Mouse (Mus musculus): ENCODE data around the gene Rsf1.

The Rsf1 gene

DNA sequence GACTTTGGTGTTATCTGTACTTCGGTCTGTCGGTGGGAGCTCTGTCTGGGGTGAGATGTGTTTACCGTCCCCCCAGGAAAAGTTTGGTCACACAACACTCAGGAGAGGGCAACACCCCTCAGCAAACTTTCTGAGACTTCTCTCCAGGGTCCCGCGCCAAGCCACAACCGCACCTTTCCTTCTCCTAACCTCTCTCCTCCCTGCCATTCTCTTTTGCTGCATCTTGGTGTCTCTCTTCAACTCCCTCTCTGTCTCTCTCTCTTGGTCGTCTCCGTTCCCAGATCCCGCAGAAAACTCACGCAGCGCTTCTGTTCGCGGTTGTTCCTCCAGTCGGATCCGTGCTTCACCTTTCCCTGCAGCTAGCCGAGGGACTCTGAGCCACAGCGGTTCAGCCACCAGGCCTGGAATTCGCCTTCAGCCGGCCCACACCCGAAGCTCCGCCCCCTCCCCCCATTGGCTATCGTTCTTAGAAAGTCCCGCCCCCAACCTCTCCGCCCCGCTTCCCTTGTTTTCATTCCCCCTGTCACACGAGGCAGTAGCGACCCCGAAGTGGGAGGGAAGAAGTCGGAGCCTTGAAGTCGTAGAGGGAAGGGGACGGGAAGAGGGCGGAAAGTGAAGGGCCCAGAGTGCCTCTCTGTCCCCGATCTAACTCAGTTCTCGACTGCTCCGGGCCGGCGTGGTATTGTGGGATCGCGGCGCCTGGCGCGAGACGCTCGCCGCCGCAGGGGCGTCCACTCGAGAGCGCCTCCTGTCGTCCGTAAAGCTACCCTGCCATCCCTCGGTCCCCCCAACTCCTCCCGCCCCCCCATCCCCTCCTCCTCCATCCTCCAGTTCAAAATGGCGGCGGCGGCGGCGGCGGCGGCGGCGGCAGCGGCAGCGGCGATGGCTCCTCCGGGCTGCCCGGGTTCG is at the start of gene Rsf1, which contains the start of gene Aamdc:
Rsf1 (plus strand) TSS at position 823 of the 909 bp plus-strand sequence.
Aamdc (minus strand) TSS at position 431 of the 909 bp plus-strand sequence.
- peak; percentile 94 for DNase-seq

DNA sequence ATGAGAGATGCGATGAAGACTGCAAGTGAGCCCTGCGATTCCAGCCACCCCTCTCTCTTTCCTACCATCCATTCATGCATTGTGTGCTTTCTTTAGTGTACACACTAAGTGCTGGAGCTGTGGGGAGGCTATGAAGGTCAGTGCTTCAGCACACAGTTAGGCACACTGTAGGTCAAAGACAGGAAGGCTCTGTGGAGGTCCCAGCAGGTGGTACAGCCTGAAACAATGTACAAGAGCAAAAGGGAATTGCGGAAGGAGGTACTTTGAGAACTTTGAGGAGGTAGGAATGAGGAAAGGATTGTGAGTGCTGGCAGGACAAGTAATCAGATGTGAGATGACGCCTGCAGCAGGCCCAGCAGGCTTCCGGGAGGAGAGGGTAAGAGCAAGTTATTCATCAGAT is 44.2 kb upstream of the Rsf1 start:
- DNase-seq: no peak

DNA sequence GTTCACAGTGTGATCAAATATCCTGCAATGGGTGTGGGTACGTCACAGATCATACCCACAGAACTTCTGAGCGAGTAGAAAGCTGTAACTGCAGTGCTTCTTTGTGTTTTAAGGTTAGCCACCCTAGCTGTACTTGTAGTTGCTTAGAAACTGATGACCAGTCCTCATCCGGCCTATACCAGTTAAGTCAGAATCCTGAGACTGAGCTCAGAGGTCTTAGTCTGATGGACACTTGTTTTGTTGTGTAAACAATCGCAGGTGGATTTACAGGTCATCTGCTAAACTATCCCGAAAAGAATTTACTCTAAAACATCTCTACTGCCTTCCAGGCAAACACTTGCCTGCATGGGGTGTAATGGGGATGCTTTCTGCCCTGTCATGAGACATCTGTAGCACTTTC is 43.1 kb upstream of the Rsf1 start:
- DNase-seq: no peak

DNA sequence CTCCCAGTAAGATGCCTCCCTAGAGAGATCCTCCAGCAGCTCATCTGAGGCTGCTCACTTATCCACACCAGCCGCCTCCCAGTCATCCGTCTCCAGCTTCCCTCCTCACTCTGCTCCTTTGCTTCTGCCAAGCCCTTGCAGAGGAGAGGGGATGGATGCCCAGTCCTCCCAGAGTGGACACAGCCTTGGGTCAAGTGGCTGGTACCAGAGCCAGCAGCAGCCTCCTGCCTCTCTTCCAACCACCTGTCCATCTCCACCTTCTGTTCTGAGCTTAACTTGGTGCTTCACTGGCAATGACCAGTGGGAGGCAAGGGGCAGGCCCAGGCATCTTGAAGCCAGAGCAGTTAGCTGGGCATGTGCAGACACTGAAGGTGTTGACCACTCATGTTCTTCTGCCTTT is 33.2 kb upstream of the Rsf1 start:
- DNase-seq: peak; percentile 16

DNA sequence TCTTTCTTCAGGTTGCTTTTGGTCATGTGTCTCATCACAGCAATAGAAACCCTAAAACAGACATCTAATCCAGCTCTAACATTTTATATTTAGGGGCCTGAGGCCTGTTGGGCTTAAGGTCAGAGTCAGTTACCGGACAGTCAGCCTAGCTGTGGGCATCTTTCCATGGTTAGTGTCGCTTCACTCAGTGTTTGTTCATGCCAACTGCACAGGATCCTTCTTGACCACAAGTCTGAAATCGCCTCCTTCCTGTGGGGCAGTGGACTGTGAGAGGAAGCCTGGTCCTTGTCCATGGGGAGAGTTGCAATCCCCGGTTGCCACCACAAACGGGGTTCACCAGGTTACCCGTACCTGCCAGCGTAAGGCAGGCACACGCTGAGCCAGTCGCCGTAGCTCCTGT is 30.4 kb upstream of the Rsf1 start:
- DNase-seq: no peak

DNA sequence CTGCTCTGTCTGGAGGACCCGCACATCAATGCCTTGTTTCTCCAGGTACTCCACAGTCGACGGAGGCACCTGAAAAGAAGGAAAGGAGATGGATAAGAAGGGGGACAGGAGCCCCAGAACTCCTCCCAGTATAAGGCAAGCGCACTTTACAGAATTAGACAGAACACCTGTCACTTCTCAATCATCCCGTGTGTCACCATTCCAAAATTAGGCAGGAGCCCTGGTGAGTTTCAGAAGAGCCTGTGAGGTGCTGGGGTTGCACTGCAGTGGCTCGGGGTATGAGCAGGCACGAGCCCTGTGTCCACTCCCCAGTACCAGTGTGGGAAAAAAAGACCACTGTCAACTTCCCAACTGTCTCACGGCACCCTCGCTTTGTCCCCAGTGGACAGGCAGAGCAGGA is 29.0 kb upstream of the Rsf1 start:
- DNase-seq: no peak

DNA sequence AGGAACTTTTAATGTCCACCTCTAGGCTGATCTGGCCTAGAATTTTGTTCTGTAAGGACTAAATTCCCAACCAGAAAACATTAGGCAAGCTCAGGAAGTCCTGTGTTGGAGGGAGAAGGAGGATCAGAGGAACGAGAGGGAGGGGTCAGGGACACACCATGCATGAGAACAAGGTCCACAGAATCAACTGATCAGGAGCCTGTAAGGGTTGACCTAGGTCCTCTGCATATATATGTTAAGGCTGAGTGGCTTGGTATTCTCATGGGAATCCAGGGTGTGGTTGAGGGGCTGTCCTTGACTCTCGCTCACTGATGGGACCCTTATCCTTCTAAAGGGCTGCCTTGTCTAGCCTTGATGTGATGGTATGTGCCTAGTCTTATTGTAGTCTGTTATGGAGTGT is 16.1 kb upstream of the Rsf1 start:
- no peak for DNase-seq

DNA sequence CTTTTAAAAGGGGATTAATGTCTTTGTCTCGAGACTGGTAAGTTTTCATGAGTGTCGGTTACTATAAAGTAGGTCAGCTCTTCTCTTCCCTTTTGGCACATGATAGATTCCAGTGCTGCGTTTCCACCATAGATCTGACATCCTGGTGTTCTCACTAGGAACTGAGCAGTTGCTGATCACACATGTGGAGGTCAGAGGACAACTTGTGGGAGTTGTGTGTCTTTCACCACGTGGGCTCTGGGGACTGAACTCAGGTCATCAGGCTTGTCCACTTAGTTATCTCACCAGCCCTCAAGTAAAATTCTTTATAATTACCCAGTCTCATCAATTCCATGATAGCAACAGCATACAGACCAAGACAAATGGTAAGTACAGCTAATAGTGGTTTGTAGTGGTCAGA is 10.3 kb upstream of the Rsf1 start:
- DNase-seq: no peak

DNA sequence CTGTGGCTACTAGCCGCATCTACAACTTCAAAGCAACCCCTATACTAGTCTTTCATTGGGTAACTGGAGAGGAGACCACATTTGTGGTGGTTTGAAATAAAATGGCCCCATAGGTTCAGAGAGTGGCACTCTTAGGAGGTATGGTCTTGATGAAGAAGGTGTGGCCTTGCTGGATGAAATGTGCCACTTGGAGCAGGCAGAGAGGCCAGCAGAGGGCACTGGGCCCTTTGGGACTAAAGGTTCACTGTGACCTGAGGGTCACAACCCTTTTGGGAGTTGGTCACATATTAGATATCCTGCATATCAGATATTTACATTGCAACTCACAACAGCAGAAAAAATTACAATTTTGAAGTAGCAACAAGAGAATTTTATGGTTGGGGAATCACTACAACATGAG is 9.3 kb upstream of the Rsf1 start:
- DNase-seq: no peak

DNA sequence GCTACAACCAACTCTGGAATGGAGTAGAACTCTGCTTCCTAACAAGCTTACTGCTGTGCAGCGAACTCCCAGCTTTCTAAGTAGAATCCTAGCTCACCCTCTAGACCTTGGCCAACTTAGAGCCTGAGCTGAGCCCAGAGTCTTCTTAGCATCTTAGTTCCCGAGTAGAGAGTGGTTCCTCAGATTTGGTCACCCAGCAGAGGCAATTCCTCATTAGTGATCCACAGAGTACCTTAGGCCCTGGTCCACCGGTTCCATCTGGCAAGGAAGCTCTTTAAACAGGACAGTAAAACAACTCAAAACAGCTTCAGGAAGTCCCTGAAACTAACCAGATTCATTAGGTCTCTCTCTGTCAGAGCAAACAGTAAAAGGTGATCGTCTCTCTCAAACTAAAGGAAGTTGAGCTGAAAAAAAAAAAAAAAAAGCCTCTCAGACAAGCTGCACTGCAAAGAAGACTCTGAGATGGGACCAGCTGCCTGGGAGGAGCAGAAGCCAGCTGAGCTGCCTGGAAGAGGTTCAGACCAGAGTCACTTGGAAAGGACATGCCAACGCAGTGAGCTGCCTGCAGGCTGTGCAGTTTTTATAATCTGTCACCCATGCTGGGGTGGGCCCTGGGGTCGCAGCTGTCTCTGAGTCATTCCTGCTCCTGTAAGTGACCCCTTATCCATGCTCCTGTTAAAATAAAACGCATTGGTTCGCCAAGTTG is 1.2 kb upstream of the Rsf1 start:
- peak; percentile 44 for DNase-seq

DNA sequence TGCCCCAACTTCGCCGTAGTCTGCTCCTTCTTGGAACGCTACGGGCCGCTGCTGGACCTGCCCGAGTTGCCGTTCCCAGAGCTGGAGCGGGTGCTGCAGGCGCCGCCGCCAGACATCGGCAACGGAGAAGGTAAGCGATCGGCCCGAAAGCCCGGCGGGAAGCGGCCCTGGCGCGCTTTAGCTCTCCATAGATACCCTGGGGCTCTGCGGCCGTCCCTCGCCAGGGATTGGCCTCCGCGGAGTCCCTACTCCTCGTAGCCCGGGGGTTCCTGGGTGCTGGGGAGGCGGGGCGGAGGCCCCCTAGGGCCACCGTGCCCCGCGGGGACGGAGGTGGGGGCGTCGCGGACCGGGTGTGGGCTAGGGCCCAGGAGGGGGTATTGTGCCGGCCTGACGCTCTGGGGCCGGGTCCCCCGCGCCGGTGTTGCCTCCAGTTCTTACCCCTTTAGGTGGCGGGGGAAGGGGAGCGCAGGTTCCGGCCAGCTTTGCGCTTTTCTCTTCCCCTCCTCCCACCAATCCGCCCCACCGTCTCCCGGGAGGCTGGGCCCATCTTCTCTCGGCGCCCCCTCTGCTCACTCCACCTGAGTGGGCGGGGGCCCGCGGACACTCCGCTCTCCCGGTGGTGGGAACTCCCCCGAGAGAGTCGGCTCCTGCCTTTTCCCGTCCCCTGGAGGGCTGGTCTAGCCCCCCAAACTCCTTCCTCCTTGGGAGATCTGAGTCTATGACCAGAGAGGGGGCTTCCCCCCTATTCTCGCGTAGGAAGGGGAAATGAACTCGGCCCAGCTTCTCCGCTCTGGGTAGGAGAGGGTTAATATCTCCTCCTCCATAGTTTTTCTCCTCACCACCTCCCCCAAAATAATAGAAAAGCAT is 520 bp downstream of the Rsf1 start:
- DNase-seq: peak; percentile 63

DNA sequence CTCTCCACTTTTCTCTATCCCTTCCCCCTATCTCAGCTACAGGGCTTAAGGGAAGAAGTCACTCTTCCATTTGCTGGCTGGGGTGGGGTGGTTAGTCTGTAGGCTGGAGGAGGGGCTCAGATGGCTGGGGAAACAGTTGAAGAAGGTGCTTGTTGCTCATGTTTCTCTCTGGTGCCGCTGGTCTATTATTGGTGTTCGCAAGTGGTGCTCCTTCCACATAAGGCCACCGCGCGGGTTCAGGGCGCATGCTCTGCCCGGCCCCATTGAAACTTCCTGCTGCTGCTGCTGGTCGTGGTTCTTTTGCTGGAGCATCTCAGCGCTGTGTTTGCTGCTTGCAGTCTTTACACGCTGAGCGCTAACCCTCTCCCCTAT is 1.1 kb downstream of the Rsf1 start:
- peak; percentile 74 for DNase-seq

DNA sequence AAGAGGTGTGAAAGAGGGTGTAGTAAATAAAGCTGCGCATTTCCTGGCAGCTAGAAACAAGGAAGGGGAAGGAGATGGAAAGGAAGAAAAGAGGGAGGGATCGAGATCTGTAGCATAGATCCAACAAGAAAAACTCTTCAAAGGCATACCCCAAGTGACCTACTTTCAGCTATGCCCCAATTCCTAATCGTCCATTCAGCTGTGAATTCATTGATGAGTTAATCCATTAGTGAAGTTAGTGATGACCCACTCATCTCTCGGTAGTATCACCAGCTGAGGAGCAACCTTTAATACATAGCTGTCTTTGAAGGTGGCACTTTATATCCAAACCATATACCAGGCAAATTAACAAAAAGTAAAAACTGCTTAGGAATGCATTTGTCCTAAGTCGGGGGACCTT is 8.8 kb downstream of the Rsf1 start:
- no peak for DNase-seq

DNA sequence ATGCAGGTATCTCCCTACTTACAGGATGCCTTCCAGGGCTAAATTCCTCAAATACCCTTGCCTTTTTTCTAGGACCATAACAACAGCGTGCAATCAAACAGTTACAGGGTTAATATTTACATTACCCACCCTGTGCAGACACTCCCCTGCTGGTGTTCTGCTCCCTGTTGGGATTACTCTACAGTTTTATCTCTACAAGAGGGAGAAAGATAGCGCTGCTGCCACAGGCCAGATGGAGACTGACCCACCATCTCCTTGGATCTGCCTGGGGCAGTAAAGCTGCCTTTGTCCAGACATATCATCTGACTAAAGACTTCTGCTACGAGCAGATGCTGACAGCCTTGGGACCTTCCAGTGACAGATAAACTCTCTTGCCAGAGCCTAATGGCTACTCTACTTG is 10.8 kb downstream of the Rsf1 start:
- DNase-seq: no peak

DNA sequence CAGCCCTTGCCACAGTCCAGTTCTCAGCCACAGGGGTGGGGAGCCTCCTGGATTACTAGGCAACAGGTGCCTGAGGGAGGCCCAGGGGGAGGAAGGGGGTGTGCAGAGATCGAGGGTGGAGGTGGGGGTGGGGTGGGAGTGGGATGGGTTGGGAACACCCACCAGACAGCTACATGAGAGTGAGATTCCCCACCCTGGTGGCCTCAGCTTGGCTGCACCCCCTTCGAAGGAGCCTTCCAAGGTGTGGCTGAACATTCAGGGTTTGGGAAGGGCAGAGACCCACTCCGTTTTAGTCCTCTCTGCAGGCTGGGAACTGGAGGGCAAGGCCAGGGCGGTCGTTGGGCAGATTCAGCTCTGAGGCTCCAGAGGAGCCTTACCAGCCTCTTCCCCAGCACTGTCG is 11.6 kb downstream of the Rsf1 start:
- DNase-seq: no peak

DNA sequence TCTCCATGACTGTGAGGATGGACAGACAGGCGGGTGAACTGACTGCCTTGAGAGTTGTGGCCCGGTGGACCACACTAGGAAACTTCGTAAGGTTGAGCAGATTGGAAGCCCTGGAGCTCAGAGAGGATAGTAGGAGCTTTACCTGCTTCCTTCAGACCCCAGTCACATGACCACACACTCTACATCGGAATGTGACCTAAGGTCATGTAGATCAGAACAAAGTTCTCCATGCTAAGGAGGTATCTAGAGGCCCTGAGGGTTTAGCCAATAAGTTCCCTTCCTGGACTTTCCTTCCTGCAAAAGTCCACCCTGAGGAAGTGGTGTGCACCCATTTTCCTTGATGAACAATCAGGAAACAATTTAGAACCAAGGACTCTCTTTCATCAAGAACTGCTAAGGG is 12.7 kb downstream of the Rsf1 start:
- DNase-seq: no peak

DNA sequence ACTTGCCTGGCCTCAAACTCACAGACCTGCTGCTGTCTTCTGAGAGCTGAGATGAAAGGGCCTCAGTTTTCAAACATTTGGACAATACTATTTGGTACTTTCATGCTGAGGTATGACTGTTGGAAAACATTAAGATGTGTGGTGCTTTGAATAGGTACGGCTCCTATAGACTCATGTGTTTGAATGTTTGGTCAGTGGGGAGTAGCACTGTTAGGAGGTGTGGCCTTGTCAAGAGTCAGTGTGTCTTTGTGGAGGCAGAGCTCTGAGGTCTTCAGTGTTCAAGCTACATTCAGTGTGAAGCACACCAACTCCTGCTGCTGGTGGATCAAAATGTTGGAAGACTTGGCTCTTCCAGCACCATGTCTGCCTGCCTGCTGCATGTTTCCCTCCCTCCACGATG is 13.8 kb downstream of the Rsf1 start:
- no peak for DNase-seq

DNA sequence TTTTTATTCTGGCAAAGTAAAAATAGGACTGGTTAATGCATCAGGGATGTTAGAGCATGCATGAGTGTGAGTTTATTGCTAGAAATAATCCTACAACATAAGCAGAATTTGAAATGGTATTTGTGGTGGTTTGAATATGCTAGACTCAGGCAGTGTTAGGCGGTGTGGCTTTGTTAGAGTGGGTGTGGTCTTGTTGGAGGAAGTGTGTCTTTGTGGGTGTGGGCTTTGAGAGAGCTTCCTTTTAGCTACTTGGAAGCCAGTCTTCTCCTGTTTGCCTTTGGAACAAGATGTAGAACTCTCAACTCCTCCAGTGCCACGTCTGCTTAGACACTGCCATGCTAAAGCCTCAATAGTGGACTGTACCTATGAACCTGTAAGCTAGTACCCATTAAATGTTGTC is 18.9 kb downstream of the Rsf1 start:
- DNase-seq: no peak

DNA sequence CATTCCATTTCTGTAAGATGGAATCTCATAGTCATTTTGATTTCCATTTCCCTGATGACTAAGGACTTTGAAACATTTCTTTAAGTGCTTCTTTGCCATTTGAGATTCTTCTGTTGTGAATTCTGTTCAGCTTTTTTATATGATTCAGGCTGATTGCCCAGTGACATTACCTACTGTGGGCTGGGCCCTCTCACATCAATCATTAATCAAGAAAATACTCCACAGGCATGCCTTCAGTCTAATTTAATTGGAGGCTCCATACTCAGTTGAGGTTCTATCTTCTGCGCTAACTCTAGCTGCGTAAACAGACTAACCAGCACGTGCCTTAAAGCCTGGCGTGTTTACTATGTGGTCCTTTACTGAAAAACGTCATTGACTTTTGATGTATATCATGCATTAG is 41.7 kb downstream of the Rsf1 start:
- no peak for DNase-seq

DNA sequence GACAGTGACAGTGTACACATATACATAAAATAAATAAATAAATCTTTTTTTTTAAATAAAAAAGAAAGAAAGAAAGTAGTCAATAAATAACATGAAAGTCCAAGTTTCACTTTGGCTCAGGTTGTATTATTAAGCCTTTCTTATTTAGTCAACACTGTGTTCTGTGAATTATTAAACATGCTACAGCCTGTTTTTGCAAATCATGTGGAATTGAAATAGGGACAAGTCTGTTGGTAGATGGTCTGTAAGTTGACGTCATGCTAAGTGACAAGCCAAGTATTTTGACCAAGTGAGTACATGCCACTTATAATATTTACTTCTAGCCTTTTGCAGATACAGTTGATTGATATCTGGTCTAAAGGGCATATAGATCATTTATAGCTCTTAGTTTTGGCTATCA is 43.0 kb downstream of the Rsf1 start:
- DNase-seq: no peak

DNA sequence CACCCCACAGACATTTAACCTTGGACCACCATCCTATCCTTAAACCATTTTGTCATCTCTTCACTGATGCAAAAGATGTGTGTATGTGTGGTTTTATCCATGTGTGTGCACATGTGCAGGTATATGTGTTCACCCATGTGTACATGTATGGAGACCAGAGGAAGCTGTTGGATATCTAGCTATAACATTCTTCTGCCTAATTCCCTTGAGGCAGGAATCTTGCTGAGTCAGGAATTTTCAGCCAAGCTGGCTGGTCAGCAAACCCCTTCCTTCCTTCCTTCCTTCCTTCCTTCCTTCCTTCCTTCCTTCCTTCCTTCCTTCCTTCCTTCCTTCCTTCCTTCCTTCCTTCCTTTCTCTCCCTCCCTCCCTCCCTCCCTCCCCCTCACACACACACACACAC is 43.7 kb downstream of the Rsf1 start:
- DNase-seq: no peak

DNA sequence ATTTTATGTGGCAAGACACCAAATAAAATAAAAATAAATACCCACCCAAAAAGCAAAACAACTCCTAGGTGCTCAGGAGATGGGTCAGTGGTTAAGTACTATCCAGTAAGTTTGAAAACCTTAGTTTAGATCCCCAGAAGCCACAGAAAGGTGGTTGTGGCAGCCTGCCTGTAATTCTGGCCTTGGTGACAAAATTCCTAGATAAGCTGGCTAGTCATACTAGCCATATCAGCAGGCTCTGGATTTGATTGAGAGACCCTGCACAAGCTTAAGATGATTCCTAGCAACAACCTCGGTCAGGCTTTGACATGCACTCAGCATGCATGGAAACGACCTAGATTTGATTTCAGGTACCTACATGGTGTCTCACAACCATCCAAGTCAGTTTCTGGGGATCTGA is 49.7 kb downstream of the Rsf1 start:
- no peak for DNase-seq

DNA sequence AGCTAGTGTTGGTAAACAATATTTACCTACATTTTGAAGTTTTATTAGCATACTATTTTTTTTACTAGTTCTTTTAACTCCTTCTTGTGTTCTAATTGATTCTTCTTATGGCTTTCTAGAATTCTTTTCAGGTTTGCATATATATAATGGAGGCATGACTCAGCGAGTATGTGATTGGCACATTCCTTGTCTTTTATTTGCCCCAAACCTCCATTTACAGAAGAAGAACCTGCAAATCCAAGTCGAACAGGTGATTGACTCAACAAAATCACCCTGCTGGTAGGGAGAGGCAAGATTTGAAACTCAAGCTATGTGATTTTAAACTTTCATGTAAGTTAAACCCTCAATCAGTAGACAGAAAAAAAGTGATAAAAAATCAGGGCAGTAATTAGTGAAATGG is 51.6 kb downstream of the Rsf1 start:
- no peak for DNase-seq

DNA sequence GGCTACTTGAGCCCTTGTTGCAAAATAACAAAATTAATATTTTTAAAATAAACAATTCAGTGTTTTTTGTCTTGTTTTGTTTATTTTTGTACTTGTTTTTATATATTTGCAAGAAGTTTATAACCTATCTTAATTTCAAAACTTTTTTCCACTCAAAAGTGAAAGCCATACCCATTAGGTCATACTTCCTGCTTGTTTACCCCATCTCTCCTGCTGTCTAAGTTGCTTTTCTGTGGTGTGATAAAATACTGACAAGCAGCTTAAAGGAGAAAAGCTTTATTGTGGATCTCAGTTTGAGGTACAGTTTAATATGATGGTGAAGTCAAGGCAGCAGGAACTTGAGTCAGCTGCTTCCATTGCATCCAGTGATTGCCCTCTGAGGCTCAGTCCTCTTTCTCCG is 53.2 kb downstream of the Rsf1 start:
- no peak for DNase-seq
